Mouse (Mus musculus) cerebellum, adult 9-10 months (tissue): Measurements from ENCODE around the gene Slc16a8.

ENCODE experiments used
- DNase-seq: peaks from one replicate; pipeline ENCODE4 v3.0.0; 2022

Slc16a8 gene

DNA sequence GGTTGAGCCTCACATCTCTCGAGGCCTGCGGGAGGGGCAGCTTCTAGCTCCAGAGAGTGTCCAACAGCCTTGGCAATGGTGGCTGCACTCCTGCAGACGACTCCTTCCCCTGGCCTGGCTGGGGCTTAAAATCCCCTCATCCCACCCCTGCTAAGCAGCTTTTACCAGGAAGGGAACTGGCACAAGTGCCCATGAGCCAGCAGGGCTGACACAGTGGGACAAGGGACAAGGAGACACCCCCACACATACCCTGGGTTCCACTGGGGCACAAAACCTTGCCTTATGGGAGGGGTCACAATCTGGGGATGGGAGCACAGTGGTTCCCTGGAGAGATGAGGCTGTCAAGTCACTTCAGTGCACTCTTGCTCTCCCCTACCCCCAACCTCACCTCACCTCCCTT, at the start of gene Slc16a8:
Slc16a8 (minus strand) TSS at position 101 of the 400 bp plus-strand sequence.
- DNase-seq, result no peak

DNA sequence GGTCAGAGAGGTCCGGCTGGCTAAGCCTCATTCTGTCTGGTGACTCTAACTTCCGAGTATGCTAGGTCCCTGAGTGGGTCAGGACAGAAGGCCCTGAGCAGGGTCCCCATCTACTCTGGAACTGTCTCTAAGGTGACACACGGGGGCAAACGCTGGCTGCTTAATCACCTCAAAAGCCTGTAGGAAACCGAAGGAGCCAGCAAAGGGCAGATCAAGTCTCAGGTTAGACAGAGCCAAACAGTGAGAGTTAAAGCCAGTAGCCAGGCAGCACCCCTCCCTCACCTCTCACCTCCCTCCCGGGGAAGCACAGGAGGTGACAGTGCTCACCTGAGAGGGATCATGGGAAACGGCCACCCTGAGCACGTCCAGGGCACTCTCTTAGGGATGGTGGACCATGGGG, 49.2 kb upstream of the Slc16a8 start:
- DNase-seq, result no peak

- DNase-seq, result no peak
Observed at GRCm38 (mm10) chr15:79299563-79300155, 45.1 kb upstream of the Slc16a8 start.

DNA sequence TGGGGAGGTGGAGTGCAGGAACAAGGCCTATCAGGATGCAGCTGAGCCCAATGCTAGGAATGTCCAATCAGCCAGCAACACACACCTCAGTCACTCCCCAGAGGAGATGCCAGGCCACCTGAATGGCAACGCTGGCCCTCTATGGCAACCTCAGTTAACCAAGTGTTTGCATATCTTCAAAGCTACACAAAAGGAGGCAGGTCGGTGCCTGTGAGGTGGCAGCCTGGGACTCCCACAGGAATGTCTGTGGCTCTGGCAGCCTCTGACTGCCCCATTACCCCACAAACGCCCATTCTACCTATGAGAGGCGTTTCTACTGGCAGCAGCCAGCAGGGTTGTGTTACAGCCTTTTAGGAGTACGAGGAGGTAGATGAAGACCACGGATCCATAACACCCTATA, 44.0 kb upstream of the Slc16a8 start:
- no peak for DNase-seq

- DNase-seq, result no peak
Observed at GRCm38 (mm10) chr15:79292779-79293178, 38.2 kb upstream of the Slc16a8 start.

- no peak for DNase-seq
Observed at GRCm38 (mm10) chr15:79290340-79290739, 35.8 kb upstream of the Slc16a8 start.

GRCm38 (mm10) chr15:79289441-79289840, 34.9 kb upstream of the Slc16a8 start:
- DNase-seq, result no peak

DNA sequence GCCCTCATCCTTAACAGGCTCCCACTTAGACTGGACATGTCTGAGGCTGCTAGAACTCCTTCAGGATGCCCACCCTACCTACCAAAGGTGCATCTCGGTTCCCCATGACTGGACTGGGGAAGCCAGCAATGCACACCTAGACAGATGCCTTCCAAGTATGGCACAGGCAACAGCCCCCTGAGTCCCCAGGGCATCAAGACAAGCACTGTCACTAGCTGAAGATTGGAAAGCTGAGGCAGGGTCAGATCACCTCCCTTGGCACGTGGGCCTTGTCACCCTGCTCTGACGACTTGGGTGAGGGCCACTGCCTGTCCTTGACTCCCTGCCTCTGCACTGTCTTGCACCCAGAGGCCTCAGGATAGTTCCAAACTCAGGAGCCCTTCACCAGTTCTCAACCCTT, 33.8 kb upstream of the Slc16a8 start:
- no peak for DNase-seq

GRCm38 (mm10) chr15:79287091-79287490, 32.5 kb upstream of the Slc16a8 start:
- no peak for DNase-seq

DNA sequence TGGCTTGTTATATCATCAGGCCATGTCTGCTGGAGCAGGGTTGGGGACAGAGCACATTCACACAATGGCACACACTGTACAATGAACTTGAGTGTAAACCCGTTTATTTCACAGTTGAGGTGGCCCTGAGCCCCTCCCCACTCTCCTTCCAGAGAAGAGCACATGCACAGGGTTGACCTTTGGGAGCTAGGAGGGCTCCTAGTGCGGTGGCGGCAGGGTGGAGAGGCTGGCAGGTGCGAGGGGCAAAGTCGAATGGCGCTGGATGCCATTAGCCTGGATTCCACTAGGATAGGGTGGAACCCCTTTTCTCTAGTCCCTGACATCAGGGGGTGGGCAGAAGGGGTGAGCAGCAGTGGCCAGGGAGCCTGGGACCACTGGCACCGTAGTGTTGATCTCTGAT, 31.6 kb upstream of the Slc16a8 start:
- DNase-seq, result no peak

DNA sequence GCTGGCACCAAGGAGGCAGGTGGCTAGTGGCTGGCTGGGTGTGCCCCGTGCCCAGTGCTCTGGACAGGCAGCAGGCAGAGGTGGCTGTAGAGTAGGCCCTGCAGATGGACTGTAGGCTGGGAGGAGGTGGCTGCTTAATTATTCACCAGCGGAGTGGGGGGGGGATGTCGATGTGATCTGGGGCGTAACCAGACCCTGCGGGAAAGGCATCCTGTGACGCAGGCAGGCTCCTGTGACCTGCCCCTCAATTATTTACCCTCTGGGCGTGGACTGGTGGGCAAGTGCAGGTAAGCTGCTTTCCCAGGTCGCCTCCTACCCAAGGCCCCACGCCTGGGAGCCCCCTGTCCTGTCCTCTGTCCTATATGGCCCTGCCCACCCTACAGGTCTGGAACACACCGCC, 30.8 kb upstream of the Slc16a8 start, which contains the start of gene Baiap2l2:
Baiap2l2 (minus strand) TSS at position 139 of the 400 bp plus-strand sequence.
- DNase-seq, result no peak

GRCm38 (mm10) chr15:79283371-79283770, 28.8 kb upstream of the Slc16a8 start:
- DNase-seq, result no peak

DNA sequence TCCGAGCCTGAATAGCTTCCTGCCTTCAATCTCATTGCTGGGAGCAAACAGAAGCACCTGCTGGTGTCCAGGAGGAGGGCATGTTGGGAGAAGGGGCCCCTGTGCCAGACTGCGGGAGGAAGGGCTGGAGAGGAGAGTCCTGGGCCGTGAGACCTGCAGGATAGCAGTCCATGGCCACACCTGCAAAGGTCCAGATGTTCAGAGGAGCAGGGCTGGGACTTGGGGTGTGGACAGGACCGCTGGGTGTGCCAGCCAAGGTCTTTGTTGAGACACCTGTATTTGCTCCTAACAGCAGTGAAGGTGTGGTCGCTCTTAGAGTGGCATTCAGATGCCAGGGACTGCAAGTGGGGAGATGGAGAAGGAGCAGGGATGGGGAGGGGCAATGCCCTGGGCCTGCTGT, 27.9 kb upstream of the Slc16a8 start:
- no peak for DNase-seq

- DNase-seq, result no peak
Observed at GRCm38 (mm10) chr15:79281389-79281788, 26.8 kb upstream of the Slc16a8 start.

DNA sequence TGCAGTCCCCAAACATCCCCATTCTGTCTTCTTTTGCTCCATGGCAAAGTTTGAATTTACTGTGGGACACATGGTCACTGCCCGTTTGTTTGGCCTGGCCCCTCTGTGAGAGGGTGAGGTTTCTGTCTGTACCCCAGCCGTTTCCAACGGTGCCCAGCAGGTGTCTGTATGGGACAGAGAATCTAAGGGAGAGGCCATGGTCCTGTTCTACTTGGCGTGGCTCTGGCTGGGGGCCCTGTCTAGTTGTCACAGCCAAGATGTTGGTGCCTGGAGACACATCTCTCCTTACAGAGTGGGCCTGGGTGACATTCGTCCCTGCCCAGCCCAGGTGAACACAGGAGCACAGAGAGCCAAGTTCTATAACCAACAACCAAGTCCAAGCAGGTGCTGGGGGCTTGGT, 26.3 kb upstream of the Slc16a8 start:
- DNase-seq, result no peak

- no peak for DNase-seq
Observed at GRCm38 (mm10) chr15:79280209-79280608, 25.6 kb upstream of the Slc16a8 start.

DNA sequence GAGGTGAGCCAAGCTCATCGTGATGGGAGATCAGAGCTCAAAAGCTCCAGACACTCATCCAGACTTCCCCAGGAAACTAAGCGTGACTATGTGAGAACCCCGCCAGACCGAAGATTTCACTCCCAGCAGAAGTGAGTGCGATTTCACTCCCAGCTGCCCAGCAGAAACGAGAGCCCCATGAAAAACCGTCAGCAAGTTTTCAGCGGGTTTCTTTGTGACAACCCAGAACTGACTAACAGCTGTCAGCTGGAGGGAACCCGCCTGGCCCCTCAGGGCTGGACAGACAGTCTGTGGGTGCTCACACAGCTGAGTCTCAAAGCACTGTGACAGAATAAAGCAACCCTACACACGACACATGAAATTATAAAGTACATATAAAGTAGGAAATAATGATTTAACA, 23.2 kb upstream of the Slc16a8 start:
- no peak for DNase-seq

DNA sequence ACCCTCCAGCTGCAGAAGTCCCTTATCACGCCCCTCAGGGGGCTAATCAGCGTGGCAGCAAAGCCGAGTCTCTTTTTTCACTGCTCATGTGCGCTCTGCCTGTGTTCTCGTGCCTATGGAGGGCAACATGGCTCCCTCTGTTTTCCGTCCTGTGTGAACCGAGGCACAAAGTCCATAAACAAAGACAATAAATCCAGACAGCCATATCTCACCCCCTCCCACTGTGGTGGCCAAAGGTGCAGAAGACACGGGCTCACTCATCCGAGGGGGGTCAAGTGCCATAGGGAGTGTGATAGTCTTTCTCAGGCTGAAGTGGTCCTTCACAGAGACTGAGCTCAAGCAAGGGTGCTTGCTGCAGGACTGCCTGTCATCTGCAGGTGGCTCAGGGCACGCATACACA, 18.5 kb upstream of the Slc16a8 start:
- no peak for DNase-seq

GRCm38 (mm10) chr15:79271124-79271746, 16.7 kb upstream of the Slc16a8 start:
- no peak for DNase-seq

DNA sequence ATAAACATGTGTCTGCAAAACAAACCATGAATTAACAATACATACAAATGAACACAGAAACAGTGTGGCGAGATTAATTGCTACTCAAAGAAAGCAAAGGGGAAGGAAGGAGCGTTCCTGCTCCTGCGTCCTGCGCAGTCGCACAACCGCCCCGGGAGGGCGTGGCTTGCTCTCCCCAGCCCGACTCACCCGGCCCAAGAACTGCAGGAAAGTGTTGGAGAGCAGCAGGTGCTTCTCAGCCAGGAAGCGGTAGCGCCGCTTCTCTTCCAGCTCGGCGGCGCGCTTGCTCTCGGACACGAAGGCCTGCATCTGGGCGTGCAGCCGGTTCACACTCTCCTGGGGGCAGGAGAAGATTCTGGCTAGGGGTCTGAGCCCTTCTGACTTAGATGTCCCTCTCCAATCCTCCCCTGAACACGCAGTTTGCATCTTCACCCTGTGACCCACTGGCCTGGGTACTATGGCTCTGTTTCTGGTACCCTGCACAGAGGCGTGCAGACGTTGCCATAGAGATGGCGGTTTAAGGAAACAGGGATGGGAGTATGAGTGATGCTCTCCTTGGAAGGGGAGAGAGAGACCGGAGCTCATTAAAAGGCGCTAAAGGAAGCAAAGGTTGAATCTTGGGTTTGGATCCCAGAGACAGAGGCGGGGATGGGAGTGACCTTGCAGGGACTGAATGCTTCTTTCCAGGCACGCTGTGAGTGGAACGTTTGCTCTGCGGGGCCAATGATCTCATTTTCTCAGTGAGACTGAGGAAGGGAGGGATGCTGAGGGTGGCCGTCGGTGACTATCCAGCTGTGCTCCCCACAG, 16.0 kb upstream of the Slc16a8 start:
- no peak for DNase-seq

- DNase-seq, result no peak
Observed at GRCm38 (mm10) chr15:79268521-79268920, 14.0 kb upstream of the Slc16a8 start.

- DNase-seq, result no peak
Observed at GRCm38 (mm10) chr15:79265384-79265783, 10.8 kb upstream of the Slc16a8 start.

DNA sequence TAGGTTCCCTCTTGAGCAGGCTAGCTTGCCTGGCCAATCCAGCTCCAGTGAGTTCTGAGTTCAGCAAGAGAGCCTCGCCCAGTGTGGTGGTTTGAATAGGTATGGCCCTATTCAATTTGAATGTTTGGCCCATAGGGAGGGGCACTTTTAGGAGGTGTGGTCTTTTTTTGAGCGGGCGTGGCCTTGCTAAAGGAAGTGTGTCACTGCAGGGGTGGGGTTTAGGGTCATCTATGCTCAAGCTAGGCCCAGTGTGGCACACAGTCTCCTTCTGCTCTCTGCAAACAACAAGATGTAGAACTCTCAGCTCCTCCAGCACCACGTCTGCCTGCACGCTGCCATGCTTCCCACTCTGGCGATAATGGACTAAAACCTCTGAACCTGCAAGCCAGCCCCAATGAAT, 9.2 kb upstream of the Slc16a8 start:
- DNase-seq, result no peak

- no peak for DNase-seq
Observed at GRCm38 (mm10) chr15:79262786-79263309, 8.3 kb upstream of the Slc16a8 start.
